Mouse (Mus musculus) neutrophil, adult 5-6 weeks (primary cell): ENCODE results near the gene Syt17. TPM values are rescaled to one million over a fixed set of nuclear protein-coding genes. Genes with fewer than 3 reads are reported as not detected.

Source experiments
- ATAC-seq: fragments of 151-379, 151-347 bp; 2 replicates; pipeline ENCODE4 v1.8.0; 2017; ENCODE audit warnings: mild to moderate bottlenecking, moderate TSS enrichment; ENCODE audit not compliant: insufficient number of reproducible peaks, poor library complexity, low FRiP score, severe bottlenecking; ENCODE audit errors: extremely low read depth
- total RNA-seq: library from RNA; stranded (forward); fragments of 200-1000 nt; gene quantifications from 2 replicates; pipeline ENCODE4 v1.2.3, GENCODE M21; 2017

Syt17 gene
- not detected in 2 replicates for total RNA-seq

GRCm38 (mm10) chr7:118448134-118448967, at the start of gene Syt17:
Gene Syt17 (minus strand): TSS chr7:118448222.
- no peak for ATAC-seq

GRCm38 (mm10) chr7:118494892-118495579, 47.0 kb upstream of the Syt17 start:
- ATAC-seq, result no peak

- ATAC-seq, result no peak
These were observed 45.9 kb upstream of the Syt17 start for GRCm38 (mm10) chr7:118493892-118494291.

- ATAC-seq, result peak; percentile 55
These were observed 43.6 kb upstream of the Syt17 start, which contains the start of gene Itpripl2 for GRCm38 (mm10) chr7:118491431-118492147. Gene Itpripl2 (minus strand): TSS chr7:118491975.

- peak; percentile 9; the same call in 1 of the 2 replicates for ATAC-seq
These were observed 42.8 kb upstream of the Syt17 start for GRCm38 (mm10) chr7:118490666-118491430.

- no peak for ATAC-seq
These were observed 42.0 kb upstream of the Syt17 start for GRCm38 (mm10) chr7:118489706-118490665.

GRCm38 (mm10) chr7:118488060-118488664, 40.1 kb upstream of the Syt17 start:
- ATAC-seq, result no peak

GRCm38 (mm10) chr7:118486917-118487316, 38.9 kb upstream of the Syt17 start:
- ATAC-seq, result no peak

- ATAC-seq, result no peak
These were observed 36.0 kb upstream of the Syt17 start for GRCm38 (mm10) chr7:118483996-118484395.

- no peak for ATAC-seq
These were observed 34.0 kb upstream of the Syt17 start for GRCm38 (mm10) chr7:118482001-118482400.

GRCm38 (mm10) chr7:118481047-118481810, 33.2 kb upstream of the Syt17 start:
- no peak for ATAC-seq

- ATAC-seq, result no peak
These were observed 32.2 kb upstream of the Syt17 start for GRCm38 (mm10) chr7:118480160-118480709.

GRCm38 (mm10) chr7:118478835-118479312, 30.9 kb upstream of the Syt17 start:
- no peak for ATAC-seq

- ATAC-seq, result no peak
These were observed 28.4 kb upstream of the Syt17 start for GRCm38 (mm10) chr7:118476428-118476827.

GRCm38 (mm10) chr7:118475008-118475705, 27.1 kb upstream of the Syt17 start:
- no peak for ATAC-seq

- ATAC-seq, result no peak
These were observed 24.9 kb upstream of the Syt17 start for GRCm38 (mm10) chr7:118472886-118473285.
